Mouse (Mus musculus) brain, embryonic 14.5 days (tissue): Measurements from ENCODE around the gene Shisa4. TPM values are rescaled to one million over a fixed set of nuclear protein-coding genes. Genes with fewer than 3 reads are reported as not detected.

Source experiments
- DNase-seq: peaks from one replicate; pipeline ENCODE4 v3.0.0-alpha.2; 2011; ENCODE audit warnings: low read depth
- CTCF ChIP-seq: fragments of 200-500 bp; IDR thresholded peaks from 2 replicates; pipeline ENCODE4 v1.5.1; 2012; ENCODE audit warnings: inconsistent platforms, mild to moderate bottlenecking, moderate library complexity, borderline replicate concordance; ENCODE audit not compliant: insufficient read depth, insufficient read length; ENCODE audit errors: extremely low read depth
- POLR2A ChIP-seq: fragments of 200-500 bp; IDR thresholded peaks from 2 replicates; pipeline ENCODE4 v1.6.1; 2012; ENCODE audit warnings: mild to moderate bottlenecking, inconsistent platforms, borderline replicate concordance; ENCODE audit not compliant: poor library complexity, insufficient read depth, insufficient read length, severe bottlenecking; ENCODE audit errors: extremely low read depth
- polyA plus RNA-seq: library from polyadenylated mRNA; depleted of rRNA; stranded (reverse); fragments of >200 nt; gene quantifications from 2 replicates; pipeline ENCODE4 v1.2.3, GENCODE M21; 2012; rRNA removed

Gene Shisa4
- polyA plus RNA-seq, 1 experiment: 60.3 TPM

GRCm38 (mm10) chr1:135351953-135352352 is 23.1 kb downstream of the Shisa4 start:
- no peak for DNase-seq
- TF ChIP-seq CTCF (no peak), POLR2A (no peak)

- TF ChIP-seq POLR2A (no peak), CTCF (no peak)
- peak; percentile 47 for DNase-seq
These were observed 27.4 kb downstream of the Shisa4 start for GRCm38 (mm10) chr1:135347498-135348169.

- DNase-seq: no peak
- no peak for TF ChIP-seq CTCF
- TF ChIP-seq POLR2A: no peak
These were observed 28.1 kb downstream of the Shisa4 start for GRCm38 (mm10) chr1:135346891-135347290.

- TF ChIP-seq CTCF (no peak), POLR2A (no peak)
- DNase-seq: no peak
These were observed 31.0 kb downstream of the Shisa4 start for GRCm38 (mm10) chr1:135344026-135344425.

GRCm38 (mm10) chr1:135341947-135342346 is 33.1 kb downstream of the Shisa4 start:
- no peak for DNase-seq
- TF ChIP-seq CTCF (no peak), POLR2A (no peak)

GRCm38 (mm10) chr1:135330578-135330977 is 44.5 kb downstream of the Shisa4 start:
- no peak for DNase-seq
- no peak for TF ChIP-seq CTCF
- TF ChIP-seq POLR2A: no peak

GRCm38 (mm10) chr1:135328368-135328767 is 46.7 kb downstream of the Shisa4 start:
- TF ChIP-seq CTCF (no peak), POLR2A (no peak)
- no peak for DNase-seq

- DNase-seq: no peak
- no peak for TF ChIP-seq CTCF
- TF ChIP-seq POLR2A: no peak
These were observed 49.1 kb downstream of the Shisa4 start for GRCm38 (mm10) chr1:135325934-135326333.

GRCm38 (mm10) chr1:135324571-135324970 is 50.5 kb downstream of the Shisa4 start, which contains the start of gene Lmod1:
TSS of gene Lmod1 (plus strand) at chr1:135324807.
- DNase-seq: peak; percentile 38
- TF ChIP-seq CTCF (no peak), POLR2A (no peak)

- DNase-seq: no peak
These were observed 51.6 kb downstream of the Shisa4 start for GRCm38 (mm10) chr1:135323367-135323901.

More at GRCm38 (mm10) chr1:135323367-135323901, 51.6 kb downstream of the Shisa4 start:
- TF ChIP-seq CTCF (no peak), POLR2A (no peak)

Other genes starting within 250 kb of the Shisa4 start
- 0.45 and 0.46 TPM in 2 replicates for gene Ptpn7, start 242.5 kb downstream of the Shisa4 start, polyA plus RNA-seq
- 333 and 385 TPM in 2 replicates for gene Arl8a, start 228.4 kb downstream of the Shisa4 start, polyA plus RNA-seq
- gene Gpr37l1, start 207.6 kb downstream of the Shisa4 start, polyA plus RNA-seq: 0.35 and 0.46 TPM in 2 replicates
- gene Elf3, start 116.7 kb downstream of the Shisa4 start, polyA plus RNA-seq: 0.15 and 0.20 TPM in 2 replicates
- gene Rnpep, start 91.2 kb downstream of the Shisa4 start, polyA plus RNA-seq: 41.0 and 54.0 TPM in 2 replicates
- gene Timm17a, start 61.5 kb downstream of the Shisa4 start, polyA plus RNA-seq: 38.2 and 44.8 TPM in 2 replicates
- gene Lmod1, start 50.4 kb downstream of the Shisa4 start, polyA plus RNA-seq: 0.08 and 0.30 TPM in 2 replicates
- gene Ipo9, start 55.3 kb upstream of the Shisa4 start, polyA plus RNA-seq: 185 and 217 TPM in 2 replicates
- 54.0 and 92.9 TPM in 2 replicates for gene Nav1, start 232.1 kb upstream of the Shisa4 start, polyA plus RNA-seq